Mouse (Mus musculus) adrenal gland, adult 18-20 months (tissue): ENCODE results near the gene H2-Q10. TPM values are rescaled to one million over a fixed set of nuclear protein-coding genes. Genes with fewer than 3 reads are reported as not detected.
"Not testable (repeated sequence)": the region's sequence is repeated elsewhere in the genome, so short reads cannot be mapped to it uniquely, and the experiment has no call there.

Experiments used
- DNase-seq, 2 experiments: peaks; one replicate each; pipeline ENCODE4 v3.0.0; 2021 to 2022; ENCODE audit warnings: low spot score in 2 of 2
- long read RNA-seq, 2 experiments: library from polyadenylated mRNA; stranded (forward); transcript quantifications; one replicate each; pipeline ENCODE4 v2.0.0; 2021
- total RNA-seq, 2 experiments: library from RNA; stranded (reverse); gene quantifications; 1 replicate in 1 of 2; 2 replicates in 1 of 2; pipeline ENCODE4 v1.2.3; 2021

Gene H2-Q10
- total RNA-seq, result 10 to 100 TPM; 11.3 to 19.5 TPM
- long read RNA-seq, experiment 1, transcript H2-Q10-201 (7 exons, 1,473 nt), result major isoform, 10 of 15 reads
- long read RNA-seq, experiment 1, partial matches to known transcripts, result 0 of 15 reads
- long read RNA-seq, experiment 1, other reads (novel, unspliced or antisense), result 5 of 15 reads
- long read RNA-seq, experiment 2, transcript H2-Q10-201 (7 exons, 1,473 nt), result major isoform, 35 of 41 reads
- long read RNA-seq, experiment 2, partial matches to known transcripts, result 1 of 41 reads
- long read RNA-seq, experiment 2, other reads (novel, unspliced or antisense), result 5 of 41 reads

GRCm38 (mm10) chr17:35469842-35470751, at the start of gene H2-Q10:
Gene H2-Q10 (plus strand): TSS chr17:35470089.
- no peak for DNase-seq

DNA sequence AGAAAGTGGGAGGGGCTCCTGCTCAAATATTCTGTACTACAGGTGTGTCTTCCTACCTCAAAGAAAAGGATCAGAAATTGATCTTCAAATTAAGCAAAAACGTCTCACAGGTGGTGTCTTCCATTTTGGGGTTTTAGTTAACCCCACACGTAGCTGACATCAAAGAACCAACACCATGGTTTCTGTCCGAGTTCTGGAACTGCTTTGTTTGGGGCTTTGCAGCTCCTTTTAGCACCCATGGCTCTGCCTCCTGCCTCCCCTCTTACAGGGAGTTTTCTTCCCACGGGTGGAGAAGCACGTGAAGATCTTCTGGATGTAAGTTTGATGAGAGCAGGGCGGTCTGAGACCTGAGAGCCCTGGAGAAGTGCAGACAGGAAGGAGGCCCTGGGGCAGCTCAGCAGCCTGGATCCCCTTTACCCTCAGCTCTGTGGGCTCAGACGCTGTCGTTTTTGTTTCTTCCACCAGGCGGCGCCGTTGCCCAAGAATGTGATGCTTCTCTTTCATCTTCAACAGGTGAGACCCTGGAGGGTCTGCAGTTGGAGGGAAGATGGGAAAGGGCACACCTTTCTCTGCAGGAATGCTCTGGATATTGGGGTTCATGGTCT, 49.6 kb upstream of the H2-Q10 start:
- DNase-seq, result peak in 1 of 2 experiments; percentile 42

DNA sequence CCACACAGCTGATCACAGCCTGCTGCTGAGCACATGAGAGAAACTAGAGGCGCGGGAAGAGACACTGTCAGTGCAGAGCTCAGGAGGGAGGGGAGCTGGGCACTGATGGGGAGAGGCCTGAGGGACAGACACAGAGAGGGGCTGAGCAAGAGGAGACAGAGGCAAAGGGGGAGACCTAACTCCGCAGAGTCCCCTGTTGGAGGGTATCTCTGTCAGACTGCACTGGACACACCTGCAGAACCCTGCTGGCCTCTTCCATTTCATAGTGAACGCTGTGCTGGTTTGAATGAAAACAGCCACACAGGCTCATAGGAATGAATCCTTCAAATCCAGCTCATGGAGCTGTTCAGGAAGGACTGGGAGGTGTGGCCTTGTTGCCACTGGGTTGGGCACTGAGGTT, 48.6 kb upstream of the H2-Q10 start:
- not testable (repeated sequence) for DNase-seq

GRCm38 (mm10) chr17:35422360-35422759, 47.5 kb upstream of the H2-Q10 start:
- DNase-seq, result not testable (repeated sequence)

- peak in 1 of 2 experiments; percentile 16 for DNase-seq
Measured at GRCm38 (mm10) chr17:35423131-35423810, 46.6 kb upstream of the H2-Q10 start.

GRCm38 (mm10) chr17:35424106-35424505, 45.8 kb upstream of the H2-Q10 start:
- DNase-seq, result peak in 1 of 2 experiments; percentile 16

GRCm38 (mm10) chr17:35424624-35425416, 45.1 kb upstream of the H2-Q10 start, which contains the start of gene H2-Q6:
Gene H2-Q6 (plus strand): TSS chr17:35424850.
- DNase-seq, result peak; percentile 54 to 68

DNA sequence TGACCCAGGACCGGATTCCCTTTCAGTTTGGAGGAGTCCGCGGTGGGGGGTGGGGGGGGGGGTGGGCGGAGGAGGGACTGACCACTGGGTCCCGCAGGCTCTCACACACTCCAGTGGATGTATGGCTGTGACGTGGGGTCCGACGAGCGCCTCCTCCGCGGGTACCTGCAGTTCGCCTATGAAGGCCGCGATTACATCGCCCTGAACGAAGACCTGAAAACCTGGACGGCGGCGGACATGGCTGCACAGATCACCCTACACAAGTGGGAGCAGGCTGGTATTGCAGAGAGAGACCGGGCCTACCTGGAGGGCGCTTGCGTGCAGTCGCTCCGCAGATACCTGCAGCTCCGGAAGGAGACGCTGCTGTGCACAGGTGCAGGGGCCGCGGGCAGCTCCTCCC, 44.4 kb upstream of the H2-Q10 start:
- DNase-seq, result peak in 1 of 2 experiments; percentile 28

DNA sequence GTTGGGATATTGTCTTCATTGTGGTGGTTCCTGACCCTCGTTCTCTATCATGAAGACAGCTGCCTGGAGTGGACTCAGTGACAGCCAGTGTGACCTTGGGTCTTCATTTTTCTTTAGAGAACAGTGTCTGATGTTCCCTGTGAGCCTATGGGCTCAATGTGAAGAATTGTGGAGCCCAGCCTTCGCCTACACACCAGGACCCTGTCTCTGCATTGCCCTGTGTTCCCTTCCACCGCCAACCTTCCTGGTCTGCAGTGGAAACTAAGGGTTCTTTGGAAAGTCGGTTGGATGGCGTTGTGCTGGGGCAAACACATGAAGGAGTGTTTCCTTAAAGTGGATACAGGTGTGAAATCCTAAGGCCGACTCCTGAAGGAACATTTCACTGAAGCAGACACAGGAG, 41.0 kb upstream of the H2-Q10 start:
- DNase-seq, result not testable (repeated sequence)

GRCm38 (mm10) chr17:35430671-35431070, 39.2 kb upstream of the H2-Q10 start:
- not testable (repeated sequence) for DNase-seq

DNA sequence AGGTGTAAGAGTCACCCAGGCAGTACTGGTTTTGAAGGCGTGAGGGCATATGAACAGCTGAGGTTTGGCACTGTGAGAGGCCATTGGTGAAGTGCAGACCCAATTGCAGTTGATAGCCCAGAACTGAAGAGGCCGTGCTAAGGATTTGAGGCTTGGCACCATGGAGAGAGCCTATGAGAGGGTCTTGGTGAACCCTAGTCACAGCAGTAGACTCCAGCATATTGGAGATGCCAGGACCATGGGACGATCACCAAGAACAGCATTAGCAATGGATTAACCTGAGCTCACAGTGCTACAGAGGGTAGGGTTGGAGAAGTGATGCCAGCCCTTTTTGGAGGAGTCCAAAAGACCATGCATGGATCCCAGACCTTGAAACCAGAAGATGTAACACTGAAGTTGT, 37.7 kb upstream of the H2-Q10 start:
- DNase-seq, result not testable (repeated sequence)

DNA sequence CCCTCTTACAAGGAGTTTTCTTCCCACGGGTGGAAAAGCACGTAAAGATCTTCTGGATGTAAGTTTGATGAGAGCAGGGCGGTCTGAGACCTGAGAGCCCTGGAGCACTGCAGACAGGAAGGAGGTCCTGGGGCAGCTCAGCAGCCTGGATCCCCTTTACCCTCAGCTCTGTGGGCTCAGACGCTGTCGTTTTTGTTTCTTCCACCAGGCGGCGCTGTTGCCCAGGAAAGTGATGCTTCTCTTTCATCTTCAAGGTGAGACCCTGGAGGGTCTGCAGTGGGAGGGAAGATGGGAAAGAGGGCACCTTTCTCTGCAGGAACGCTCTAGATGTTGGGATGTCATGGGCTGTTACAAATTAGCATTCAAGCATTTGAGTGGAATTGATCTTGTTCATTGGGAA, 35.1 kb upstream of the H2-Q10 start:
- not testable (repeated sequence) for DNase-seq

DNA sequence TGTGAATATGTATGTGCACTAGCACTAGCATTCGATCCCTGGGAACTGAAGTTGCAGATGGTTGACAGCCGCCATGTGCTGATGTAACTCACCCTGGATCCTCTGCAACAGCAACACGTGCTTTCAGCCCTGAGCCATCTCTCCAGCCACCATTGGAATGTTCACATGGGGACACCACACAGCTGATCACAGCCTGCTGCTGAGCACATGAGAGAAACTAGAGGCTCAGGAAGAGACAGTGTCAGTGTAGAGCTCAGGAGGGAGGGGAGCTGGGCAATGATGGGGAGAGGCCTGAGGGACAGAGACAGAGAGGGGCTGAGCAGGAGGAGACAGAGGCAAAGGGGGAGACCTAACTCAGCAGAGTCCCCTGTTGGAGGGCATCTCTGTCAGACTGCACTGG, 34.3 kb upstream of the H2-Q10 start:
- not testable (repeated sequence) for DNase-seq

DNA sequence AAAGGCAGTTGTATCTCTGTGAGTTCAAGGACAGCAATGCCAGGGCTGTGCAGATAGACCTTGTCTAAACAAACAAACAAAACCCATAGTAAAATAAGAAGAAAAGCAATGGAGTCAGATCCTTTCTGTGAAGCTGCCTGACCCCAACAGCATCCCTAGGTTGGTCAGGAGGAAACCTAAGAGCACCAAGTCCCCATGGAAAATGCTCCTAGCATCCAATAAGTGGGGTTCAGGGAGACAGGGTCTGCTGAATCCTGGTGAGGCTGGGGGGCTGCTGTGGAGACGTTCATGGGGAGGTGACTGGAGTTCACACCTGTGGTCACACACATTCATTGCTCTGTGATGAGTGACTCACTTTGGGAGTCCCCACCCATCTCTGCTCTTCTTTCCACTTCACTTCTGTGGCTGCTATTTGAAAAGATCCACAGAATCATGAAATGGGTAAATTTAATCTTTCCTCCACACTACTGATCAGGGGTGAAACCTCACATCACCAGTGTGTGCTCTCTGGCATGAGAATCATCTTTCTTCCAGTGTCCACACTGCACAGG, 32.4 kb upstream of the H2-Q10 start:
- DNase-seq, result peak in 1 of 2 experiments; percentile 3

GRCm38 (mm10) chr17:35438395-35438794, 31.5 kb upstream of the H2-Q10 start:
- peak in 1 of 2 experiments; percentile 9 for DNase-seq

DNA sequence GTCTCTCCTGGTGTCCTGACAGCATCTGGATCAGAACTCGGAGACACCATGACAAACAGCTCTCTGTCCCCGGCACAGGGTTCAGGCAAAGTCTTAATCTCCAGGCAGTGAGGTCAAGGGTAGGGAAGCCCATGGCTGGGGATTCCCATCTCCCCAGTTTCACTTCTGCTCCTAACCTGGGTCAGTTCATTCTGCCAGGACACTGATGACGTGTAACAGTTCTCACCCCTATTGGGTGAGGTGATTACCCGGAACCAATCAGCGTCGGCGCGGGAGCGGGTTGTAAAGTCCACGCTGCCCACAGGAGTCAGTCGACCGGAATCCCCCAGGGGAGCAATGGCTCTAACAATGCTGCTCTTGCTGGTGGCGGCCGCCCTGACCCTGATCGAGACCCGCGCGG, 31.0 kb upstream of the H2-Q10 start, which contains the start of gene H2-Q7:
Gene H2-Q7, plus strand, starts transcription at position 271 of the 400 bp plus-strand sequence.
- DNase-seq, result peak; percentile 79 to 81

DNA sequence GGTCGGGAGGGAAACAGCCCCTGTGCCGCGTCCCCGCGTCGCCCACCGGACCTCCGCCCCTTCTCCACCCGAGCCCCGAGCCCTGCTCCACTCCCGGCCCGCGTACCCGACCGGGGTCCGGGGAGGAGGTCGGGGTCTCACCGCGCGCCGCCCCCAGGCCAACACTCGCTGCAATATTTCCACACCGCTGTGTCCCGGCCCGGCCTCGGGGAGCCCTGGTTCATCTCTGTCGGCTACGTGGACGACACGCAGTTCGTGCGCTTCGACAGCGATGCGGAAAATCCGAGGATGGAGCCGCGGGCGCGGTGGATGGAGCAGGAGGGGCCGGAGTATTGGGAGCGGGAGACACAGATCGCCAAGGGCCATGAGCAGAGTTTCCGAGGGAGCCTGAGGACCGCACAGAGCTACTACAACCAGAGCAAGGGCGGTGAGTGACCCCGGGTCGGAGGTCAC, 30.6 kb upstream of the H2-Q10 start:
- peak in 1 of 2 experiments; percentile 47 for DNase-seq

DNA sequence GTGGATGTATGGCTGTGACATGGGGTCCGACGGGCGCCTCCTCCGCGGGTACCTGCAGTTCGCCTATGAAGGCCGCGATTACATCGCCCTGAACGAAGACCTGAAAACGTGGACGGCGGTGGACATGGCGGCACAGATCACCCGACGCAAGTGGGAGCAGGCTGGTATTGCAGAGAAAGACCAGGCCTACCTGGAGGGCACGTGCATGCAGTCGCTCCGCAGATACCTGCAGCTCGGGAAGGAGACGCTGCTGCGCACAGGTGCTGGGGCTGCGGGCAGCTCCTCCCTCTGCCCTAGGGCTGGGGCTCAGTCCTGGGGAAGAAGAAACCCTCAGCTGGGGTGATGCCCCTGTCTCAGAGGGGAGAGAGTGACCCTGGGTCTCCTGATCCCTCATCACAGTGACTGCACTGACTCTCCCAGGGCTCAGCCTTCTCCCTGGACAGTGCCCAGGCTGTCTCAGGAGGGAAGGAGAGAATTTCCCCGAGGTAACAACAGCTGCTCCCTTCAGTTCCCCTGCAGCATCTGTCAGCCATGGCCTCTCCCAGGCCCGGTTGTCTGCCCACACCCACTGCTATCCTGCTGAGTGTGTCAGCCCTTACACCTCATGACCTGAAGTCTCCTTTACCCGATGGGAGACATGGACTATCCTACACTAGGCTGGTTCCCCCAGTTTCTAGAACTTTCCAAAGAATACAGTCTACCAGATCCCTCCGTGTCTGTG, 29.8 kb upstream of the H2-Q10 start:
- DNase-seq, result peak in 1 of 2 experiments; percentile 17

DNA sequence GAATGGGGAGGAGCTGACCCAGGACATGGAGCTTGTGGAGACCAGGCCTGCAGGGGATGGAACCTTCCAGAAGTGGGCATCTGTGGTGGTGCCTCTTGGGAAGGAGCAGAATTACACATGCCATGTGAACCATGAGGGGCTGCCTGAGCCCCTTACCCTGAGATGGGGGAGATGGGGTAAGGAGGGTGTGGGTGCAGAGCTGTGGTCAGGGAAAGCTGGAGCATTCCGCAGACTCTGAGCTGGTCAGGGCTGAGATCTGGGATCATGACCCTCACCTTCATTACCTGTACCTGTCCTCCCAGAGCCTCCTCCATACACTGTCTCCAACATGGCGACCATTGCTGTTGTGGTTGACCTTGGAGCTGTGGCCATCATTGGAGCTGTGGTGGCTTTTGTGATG, 27.5 kb upstream of the H2-Q10 start:
- DNase-seq, result not testable (repeated sequence)
